Mouse (Mus musculus) embryo, embryonic 11.5 days (tissue): ENCODE data around the gene Nkx2-1.
"Not testable (repeated sequence)": the region's sequence is repeated elsewhere in the genome, so short reads cannot be mapped to it uniquely, and the experiment has no call there.

Source experiments
- DNase-seq: peaks from one replicate; pipeline ENCODE4 v3.0.0-alpha.2; 2012; ENCODE audit warnings: low read depth, low spot score

Gene Nkx2-1

DNA sequence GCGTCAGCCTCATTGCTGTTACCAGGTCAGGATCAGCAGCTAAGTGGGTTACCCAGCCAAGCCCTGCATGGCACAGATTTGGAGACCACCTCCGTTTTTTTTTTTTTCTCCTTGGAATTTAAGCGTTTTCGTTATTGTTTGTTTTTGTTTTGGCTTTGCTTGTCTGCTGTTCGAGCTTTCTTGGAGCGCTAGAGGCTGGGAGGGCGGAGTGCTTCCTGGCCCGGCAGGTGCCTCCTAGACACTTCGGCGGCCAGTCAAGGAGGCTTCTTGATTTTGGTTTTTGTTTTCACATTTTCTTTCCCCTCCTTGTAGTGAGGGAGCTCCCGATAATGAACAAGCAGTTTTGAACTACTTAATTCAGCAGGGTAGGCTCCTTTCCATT lies at the start of gene Nkx2-1:
Nkx2-1 (minus strand) TSS at position 25 of the 382 bp plus-strand sequence.
- no peak for DNase-seq

DNA sequence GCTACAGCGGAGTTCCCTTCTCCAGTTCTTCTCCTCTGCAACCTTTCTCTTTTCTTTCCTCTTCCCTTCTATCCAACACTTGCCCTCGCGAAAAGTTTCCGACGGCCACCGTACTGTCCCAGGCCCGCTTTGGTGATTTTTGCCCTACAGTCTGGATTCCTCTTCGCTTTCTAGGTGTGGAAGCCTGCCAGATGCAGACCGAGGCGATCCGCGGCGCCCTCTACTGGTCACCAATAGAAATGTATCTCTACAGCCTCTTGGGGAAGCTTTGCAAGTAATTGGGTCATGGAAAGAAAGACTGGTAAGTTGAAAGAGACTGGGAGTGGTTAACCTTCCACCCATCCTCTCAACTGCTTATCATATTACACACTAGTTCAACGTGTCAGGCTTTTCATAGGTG lies 4.4 kb upstream of the Nkx2-1 start:
- peak; percentile 56 for DNase-seq

DNA sequence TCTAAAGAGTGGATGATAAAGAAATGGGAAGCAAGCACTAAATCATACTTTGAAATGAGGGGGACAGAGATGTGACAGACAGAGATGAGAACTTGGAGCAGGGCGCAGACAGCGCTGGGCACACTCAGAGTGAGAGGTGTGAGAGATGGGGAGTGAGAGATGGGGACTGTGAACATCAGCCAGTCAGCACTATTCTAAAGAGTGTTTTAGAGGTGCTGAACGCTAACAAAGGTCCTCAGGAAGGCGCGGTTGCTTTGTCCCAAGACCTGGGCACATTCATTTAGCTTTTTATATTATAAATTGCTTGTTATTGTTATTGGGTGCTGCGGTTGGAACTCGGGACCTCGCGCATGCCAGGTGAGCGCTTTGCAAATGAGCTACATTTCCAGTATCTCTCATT lies 3.9 kb upstream of the Nkx2-1 start:
- no peak for DNase-seq

DNA sequence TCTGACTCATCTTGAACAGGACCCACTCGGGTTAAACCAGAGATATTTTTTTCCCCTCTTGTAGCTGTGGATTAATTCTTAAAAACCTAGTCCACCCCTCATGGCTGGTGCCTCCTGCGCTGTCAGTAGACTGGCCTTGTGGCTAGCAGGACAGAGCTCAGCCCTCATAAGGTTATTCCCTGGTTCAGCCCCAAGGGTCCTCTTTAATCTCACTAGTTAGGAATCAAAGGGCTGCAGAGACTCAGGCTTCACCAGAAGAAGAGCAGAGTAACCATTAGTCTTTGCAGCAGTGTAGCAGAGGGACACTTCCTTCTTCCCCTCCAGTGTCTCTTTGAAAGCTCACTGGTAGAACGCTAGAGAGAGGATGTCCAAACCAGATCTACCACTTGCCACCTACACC lies 1.9 kb upstream of the Nkx2-1 start:
- no peak for DNase-seq

DNA sequence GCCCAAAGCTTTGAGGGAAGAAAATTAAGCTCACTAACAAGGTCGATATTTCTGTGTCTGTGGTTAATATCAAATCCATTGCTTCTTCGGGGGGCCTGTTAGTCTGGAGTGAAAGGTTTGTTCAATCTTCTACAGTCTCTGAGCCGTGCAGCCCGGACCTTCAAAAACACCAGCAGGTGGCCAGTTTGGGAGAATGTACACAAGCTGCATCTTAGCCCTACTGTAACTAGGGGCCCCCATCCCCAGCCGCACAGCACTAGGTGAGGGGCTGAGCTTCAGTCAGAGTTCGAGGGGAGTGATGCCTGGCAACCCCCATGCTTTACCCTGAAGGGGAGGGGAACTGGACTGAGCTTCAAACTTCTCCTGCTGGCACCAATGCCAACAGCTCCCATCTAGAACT lies 1.2 kb upstream of the Nkx2-1 start:
- DNase-seq, result no peak

DNA sequence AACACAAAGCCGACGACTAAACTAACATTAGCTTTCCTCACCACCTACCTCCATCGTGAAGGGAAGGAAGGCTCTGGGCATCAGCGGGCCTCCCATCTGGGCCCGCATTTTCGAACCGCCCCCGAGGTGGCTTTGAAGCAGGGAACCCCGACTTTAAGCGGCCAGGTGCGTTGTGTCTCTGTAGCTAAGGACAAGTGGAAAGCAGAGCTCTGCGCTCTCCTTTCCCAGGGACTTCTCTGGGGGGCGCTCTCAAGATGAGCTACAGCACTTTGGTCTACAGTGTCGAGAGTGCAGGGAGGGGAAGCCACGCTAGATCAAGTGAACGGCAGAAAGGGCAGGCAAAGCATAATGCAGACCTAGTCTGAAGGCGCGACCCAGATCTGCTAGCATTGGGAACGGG lies 634 bp upstream of the Nkx2-1 start:
- DNase-seq, result no peak

DNA sequence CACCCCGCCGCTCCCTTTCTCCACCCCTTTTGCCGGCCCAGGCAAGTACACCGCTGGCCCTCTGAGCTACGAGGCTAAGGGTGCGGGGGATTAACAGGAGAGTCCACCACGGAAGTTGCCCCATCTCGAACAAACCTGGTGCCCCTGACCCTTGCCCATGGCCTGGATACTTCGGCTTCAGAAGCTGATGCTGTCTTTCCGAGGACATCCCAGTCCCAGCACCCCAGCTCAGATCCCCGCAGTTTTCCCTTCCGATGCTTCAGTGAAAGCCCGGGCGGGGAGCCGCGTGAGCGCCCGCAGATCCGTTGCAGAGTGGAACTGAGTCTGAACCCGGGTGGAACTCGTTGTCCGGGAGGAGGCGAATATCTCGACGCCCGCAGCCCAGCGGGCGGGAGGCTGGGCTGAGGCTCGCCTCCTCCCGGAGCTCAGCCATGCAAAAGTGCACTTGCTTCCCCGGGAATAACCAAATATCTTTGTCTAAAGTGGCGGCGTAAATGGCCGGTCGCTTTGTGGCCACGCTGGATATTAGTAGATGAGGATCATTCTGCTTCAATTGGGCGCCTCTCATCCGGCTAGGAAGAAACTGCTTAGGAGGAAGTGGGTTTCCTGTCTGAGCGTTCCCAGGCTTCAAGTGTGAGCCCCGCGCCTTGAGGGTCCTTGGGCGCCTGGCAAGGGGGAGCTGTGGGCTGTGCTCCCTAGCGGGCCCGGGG lies 379 bp downstream of the Nkx2-1 start:
- no peak for DNase-seq

DNA sequence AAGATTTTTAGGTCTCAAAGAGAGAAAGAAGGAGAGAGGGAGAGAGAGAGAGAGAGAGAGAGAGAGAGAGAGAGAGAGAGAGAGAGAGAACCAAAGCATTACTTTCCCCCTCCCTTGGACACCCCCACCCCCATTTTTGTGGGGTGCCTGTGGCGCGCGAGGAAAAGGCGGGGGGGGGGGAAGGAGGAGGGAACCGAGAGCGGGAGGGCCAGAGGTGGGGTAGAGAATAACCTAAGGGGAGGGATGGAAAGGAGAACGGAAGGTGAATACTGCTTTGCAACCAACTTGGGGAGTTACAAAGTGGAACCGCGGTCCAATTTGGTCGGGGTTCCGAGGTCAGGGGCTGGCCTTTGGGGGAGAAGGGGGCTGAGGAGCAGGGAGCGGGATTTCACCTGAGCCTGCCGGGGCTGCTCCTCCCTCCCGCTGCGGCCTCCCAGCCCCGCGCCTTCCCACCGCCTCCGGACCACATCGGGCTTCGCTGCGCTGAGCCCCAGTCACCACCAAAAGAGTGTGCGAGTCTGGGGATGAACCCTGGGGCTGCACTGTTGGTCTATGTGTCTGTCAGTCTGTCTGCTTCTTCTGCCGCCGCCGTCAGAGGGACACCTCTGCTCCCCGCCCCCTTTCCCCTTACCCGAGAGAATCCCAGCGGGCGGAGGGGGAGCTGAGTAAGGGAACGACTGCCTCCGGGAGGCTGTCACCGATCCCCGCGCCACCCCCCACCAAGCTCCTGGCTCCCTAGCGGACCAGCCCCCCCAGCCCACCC lies 1.1 kb downstream of the Nkx2-1 start:
- no peak for DNase-seq

DNA sequence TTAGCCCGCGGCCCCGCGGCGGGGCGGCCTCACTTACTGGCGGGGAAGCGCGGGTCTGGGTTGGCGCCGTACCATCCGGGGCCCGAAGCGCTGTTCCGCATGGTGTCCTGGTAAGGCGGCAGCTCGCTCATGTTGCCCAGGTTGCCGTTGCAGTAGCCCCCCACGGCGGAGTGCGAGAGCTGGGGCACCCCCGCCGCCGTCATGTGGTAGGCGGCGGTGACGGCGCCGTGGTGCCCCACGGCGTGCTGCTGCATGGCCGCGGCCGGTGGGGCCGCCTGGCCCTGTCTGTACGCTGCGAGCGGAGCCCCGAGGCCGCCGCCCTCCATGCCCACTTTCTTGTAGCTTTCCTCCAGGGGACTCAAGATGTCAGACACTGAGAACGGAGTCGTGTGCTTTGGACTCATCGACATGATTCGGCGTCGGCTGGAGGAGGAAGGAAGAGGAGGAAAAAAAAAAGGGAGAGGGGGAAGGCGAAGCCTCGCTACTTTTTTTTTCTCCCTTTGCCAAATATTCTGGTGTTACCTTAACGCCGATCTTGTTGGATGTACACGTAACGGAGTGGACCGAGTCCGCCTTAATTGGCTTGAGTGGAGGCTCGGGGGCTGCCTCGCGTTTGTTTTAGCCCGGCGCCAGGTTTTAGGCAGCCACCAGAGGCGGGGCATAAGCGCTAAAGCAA lies 1.9 kb downstream of the Nkx2-1 start:
- DNase-seq, result no peak

DNA sequence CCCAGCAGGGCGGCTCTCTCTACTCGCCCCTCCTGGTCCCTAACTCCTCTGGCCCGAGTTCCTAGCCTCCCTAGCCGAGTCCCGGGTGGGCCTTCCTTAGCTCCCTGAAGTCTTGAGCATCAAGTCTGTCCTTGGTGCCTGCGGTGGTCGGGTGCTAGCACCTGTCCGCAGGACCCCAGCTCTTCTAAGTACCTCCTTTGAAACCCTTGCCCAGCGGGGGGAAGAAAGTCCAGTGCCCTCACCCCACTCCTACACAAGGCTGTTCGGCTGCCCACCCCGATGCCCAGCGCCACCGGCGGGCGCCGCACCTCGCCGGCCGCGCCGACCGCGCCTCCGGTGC lies 2.4 kb downstream of the Nkx2-1 start:
- no peak for DNase-seq

DNA sequence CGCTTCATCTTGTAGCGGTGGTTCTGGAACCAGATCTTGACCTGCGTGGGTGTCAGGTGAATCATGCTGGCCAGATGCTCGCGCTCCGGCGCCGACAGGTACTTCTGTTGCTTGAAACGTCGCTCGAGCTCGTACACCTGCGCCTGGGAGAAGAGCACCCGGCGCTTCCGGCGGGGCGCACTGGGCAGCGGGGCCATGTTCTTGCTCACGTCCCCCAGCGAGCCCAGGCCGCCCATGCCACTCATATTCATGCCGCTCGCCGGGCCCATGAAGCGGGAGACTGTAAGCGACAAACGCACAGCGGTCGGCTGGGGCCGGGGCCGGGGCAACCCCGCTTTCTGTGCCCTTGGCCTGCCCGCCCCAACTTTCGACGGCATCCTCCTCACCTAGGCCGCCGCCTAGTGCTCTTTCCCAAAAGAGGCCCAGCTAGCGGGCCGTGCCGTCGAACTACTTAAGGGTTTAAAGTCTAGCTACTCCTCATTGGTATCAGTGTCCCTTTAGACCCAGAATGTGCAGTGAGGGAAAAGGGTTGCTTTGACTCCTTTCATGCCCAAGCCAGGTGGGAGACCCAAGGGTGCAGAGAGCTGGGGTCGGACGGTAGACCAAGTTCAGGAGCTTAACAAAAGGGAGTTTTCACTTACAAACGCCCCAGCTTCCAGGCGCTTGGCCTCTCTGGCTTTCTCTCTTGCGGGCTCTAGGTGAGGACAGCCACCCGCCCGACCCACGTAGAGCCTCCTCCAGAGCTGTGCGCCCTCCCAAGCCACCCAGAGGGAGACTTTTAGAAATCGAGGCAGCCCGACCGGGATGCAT lies 3.0 kb downstream of the Nkx2-1 start:
- no peak for DNase-seq

DNA sequence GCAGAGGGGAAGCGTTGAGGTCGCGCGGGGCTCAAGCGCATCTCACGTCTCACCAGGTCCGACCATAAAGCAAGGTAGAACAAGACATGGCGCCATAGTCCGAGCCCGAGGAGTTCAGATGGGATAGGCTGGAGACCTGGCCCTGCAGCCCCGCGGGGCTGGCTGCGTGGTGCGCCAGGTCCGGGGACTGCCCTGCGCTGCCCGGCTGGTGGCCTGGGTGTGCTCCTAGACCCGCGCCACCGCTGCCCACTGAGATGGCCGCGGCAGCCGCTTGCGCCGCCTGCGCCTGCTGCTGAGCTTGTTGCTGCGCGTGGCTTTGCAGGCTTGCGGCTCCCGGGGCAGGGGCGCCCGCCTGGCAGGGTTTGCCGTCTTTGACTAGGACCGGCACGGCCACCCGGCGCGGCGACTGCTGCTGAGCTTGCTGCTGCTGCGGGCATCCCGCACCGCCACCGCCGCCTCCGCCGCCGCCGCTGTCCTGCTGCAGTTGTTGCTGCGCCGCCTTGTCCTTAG lies 3.7 kb downstream of the Nkx2-1 start:
- DNase-seq, result no peak

DNA sequence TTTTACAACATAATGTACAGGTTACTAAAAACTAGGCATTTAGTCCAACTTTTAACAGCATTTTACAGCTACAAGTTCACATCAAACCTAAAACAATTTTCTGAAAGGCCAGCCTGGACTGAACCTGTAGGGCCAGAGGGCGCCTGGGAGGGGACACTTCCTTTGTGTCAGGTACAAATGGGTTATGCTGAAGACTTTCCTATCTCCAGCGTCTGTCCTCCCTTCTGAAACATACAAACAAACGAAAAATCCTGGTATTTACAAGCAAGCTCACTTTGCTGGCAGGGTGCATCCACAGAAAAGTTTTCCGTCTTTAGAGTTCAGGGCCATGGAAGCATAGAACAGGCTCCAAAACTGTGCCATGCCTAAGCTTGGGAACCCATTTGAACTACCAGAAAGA lies 4.6 kb downstream of the Nkx2-1 start:
- DNase-seq, result no peak

DNA sequence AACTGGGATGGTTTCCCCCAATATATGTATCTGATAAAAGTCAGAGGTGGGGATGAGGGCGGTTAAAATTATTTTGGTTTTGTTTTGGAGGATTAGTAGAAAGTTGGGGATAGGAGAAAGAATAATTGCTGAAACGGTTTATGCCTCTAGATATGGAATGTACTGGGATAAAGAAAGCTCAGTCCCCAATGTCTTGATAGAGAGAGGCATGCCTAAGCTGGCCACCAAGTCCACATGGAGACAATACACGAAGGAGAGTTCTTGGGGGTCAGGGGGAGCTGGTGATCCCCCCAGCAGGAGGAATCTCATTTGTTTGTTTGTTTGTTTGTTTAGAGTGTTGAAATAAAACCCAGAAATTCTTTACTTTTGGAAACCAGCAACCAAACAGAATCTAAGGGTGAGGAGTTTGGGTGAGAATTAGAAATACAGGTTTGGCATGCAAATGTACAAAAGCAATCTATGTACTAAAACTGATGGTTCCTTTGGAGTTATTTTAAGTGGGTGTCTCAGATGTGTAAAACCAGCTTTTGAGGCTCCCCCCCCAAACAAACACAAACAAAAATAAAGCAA lies 5.6 kb downstream of the Nkx2-1 start:
- no peak for DNase-seq

DNA sequence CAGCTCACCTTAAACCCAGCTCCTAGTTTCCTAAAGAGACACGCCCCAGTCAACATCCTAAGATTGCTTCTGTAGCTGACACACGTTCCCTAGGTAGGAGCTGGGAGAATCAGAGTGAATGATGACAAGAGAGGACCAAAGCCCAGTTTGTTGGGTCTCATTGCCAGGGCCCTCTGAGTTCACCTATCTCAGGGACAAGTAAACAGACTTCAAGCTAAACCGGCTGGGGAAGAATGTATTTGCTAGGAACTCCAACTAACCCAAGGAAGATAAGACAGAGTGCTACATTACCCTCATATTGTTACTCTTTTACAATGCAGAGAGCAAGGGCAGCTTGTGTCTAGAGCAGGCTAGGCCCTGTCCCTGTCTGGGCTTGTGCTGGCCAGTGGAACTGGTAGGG lies 6.8 kb downstream of the Nkx2-1 start:
- DNase-seq, result no peak

DNA sequence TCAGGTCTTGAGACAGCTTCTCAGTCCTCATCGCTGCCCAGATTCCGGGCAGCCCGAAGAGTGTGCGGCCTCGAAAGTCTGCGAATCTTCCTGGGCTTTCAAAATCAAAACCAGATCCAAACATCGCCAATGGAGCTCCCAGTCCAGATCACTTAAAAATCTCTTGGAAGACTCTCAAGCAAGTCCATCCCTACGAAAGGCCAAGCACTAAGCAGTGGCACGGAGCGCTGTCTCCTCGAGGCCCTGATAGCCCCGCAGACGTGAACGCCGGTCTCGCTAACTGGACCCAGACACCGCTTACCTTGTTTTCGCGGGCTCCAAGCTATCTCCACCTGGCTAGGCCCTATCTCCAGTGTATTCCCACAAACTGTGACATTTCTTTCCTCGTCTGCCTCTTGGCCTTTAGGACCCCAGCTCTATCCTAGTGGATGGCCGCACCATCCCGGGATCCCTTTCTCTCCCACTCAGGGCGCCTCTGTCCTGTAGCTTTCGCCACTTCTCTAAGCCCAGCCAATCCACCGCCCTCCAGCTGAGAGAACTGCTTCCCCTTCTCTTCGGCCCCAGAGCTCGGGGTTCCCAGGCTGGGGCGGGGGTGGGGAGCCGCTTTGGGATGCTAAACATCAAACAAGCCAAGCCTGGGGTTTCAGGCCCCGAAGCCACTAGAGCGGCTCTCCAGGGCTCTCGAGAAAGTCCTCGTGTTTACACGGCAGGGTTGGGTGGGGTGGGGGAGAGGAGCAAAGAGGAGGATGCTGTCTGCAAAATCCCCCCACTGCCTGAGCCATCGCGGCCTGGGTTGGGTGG lies 7.6 kb downstream of the Nkx2-1 start:
- no peak for DNase-seq

DNA sequence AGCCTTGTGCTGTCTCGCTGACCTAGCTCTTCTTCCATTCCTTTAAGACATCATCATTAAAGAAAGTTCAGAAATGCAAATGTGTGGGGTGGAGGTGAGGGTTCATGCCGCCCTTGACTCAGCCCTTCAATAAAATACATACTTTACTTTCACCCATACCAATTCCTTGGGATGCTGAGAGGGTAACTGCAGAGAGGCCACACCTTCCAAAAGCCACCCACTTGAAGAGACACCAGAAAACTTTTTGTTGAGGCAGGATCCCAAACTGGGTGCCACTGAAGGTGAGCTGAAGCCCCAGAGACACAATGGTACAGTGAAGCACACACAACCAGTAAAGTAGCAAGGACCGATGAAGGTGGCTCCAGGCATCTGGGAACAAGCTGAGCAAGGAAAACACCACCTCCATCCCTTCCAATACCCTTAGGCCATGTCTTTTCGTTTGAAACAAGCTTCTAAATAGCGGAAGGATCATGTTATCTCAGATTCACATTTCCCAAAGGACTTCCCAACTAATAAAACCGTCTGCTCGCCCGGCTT lies 8.6 kb downstream of the Nkx2-1 start:
- DNase-seq, result no peak

DNA sequence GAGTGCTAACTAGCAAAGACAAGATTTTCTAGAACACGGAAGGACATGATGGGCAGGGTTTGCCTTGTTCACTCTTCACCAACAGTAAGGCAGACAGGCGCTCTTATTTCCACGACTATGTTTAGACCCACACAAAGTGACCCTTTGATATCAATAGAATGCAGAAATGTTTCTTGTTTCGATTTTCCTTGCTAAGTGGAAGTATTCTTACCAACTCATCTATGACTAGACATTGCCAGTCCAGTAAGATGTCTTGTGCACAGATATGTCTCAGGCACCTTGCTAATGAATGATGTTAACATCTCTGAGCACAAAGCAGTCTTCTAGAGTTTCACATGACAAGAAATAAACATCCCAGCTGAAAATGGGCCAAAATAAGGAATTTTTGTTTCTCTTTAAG lies 9.6 kb downstream of the Nkx2-1 start:
- no peak for DNase-seq

DNA sequence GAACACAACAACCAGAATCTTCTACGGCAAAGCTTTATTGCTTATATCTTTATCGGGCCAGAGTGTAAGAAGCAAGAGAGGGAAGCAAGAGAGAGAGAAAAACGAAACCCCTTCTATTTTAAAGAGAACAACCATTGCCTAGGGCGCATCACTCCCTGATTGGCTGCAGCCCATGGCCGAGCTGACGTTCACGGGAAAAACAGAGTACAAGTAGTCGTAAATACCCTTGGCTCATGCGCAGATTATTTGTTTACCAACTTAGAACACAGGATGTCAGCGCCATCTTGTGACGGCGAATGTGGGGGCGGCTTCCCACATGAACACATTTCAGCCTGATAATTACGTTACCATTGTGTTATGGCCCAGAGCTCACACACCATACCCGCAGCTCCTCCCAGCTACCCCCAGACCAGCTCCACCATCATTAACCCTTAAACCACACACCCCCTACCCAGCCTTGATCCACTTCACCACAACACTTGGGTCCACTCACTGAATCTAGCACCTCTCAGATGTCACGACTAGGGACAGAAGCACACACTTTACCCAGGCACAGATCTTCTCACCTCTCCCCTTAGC lies 11.4 kb downstream of the Nkx2-1 start:
- DNase-seq, result not testable (repeated sequence)

DNA sequence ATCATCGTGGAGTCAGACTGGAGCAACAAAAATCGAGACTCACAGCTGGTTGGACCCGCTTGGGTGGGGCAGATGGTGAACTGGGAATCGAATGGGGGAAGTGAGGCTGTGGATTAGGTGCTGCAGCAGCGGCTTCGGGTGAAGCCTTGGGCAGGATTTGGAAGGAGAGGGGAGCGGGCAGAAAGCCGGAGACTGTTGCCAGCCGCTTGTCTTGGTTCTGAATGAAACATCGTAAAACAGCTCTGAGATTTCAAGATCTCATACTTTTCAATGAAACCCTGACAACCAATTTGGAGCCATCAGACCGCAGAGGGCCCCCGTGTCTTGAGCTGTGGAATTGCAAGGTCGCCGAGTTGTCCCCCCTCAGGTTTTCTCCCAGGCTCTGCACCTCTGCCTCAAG lies 12.5 kb downstream of the Nkx2-1 start:
- no peak for DNase-seq
